Mouse (Mus musculus) neural tube, embryonic 14.5 days (tissue): ENCODE data around the gene Rps16. TPM values are rescaled to one million over a fixed set of nuclear protein-coding genes. Genes with fewer than 3 reads are reported as not detected.

Experiments
- ATAC-seq: fragments of 200-750 bp; cut with Nextera tagmentation; 2 replicates; pipeline ENCODE4 v1.8.0; 2017; ENCODE audit warnings: low read depth, mild to moderate bottlenecking, moderate TSS enrichment, moderate library complexity
- H3K27ac ChIP-seq: fragments of 300-500 bp; sonication (generic); 2 replicates; pipeline ENCODE4 v1.5.1; 2014; ENCODE audit warnings: low read depth, mild to moderate bottlenecking, control low read depth, low read length, moderate library complexity, mixed read lengths
- H3K27me3 ChIP-seq: fragments of 300-500 bp; sonication (generic); 2 replicates; pipeline ENCODE4 v1.6.1; 2014; ENCODE audit warnings: low read length; ENCODE audit not compliant: control insufficient read depth, insufficient read depth
- H3K36me3 ChIP-seq: fragments of 300-500 bp; sonication (generic); 2 replicates; pipeline ENCODE4 v1.6.1; 2014; ENCODE audit warnings: low read length, mixed read lengths; ENCODE audit not compliant: control insufficient read depth, insufficient read depth
- H3K4me1 ChIP-seq: fragments of 300-500 bp; sonication (generic); 2 replicates; pipeline ENCODE4 v1.6.1; 2014; ENCODE audit warnings: low read length; ENCODE audit not compliant: control insufficient read depth, insufficient read depth
- H3K4me2 ChIP-seq: fragments of 300-500 bp; sonication (generic); 2 replicates; pipeline ENCODE4 v1.6.1; 2014; ENCODE audit warnings: mild to moderate bottlenecking, low read depth, low read length, control low read depth
- H3K4me3 ChIP-seq: fragments of 300-500 bp; sonication (generic); 2 replicates; pipeline ENCODE4 v1.5.1; 2014; ENCODE audit warnings: low read depth, low read length, control low read depth, mixed read lengths
- H3K9ac ChIP-seq: fragments of 300-500 bp; sonication (generic); replicated peaks from 2 replicates; pipeline ENCODE4 v1.6.1; 2014; ENCODE audit warnings: low read depth, mild to moderate bottlenecking, control low read depth, low read length, mixed read lengths
- H3K9me3 ChIP-seq: fragments of 300-500 bp; sonication (generic); 2 replicates; pipeline ENCODE4 v1.6.1; 2016; ENCODE audit warnings: low read length; ENCODE audit not compliant: control insufficient read depth
- WGBS: fragments of 180-500 bp; shearing (Covaris S2); extraction: QIAGEN DNeasy Blood & Tissue Kit; methylation state at CpG from one replicate; pipeline ENCODE4 v1.1.7; 2014; 5-methylcytosine and 5-hydroxymethylcytosine counted together
- polyA plus RNA-seq: library from polyadenylated mRNA; unstranded; fragments of >200 nt; fragmentation: Nextera tagmentation; extraction: Ambion mirVana; gene quantifications from 2 replicates; pipeline ENCODE4 v1.2.1, GENCODE M21; 2014

The Rps16 gene
- polyA plus RNA-seq, 1 experiment from 2014 or later = 498 TPM

- Histone ChIP-seq H3K9me3 (no peaks in the 10 kb centered on the region), H3K9ac (no peak overlapping the region), H3K36me3 (no peaks in the 10 kb centered on the region), H3K27me3 (no peaks in the 10 kb centered on the region), H3K4me2 (peak overlapping the region; percentile 87), H3K4me1 (peaks cover 11% of the 10 kb centered on the region), H3K4me3 (peak overlapping the region; percentile 93), H3K27ac (peak overlapping the region; percentile 82)
- ATAC-seq = peak; percentile 1; the same call in 1 of the 2 replicates
- WGBS = 76% methylated on average over 19 of the region's 19 CpGs
Measured at GRCm38 (mm10) chr7:28339213-28339917, 11.1 kb upstream of the Rps16 start.

- Histone ChIP-seq H3K4me1 (peaks cover 11% of the 10 kb centered on the region), H3K4me2 (no peak overlapping the region), H3K27ac (no peak overlapping the region), H3K9ac (no peak overlapping the region), H3K4me3 (no peak overlapping the region), H3K27me3 (no peaks in the 10 kb centered on the region), H3K9me3 (no peaks in the 10 kb centered on the region), H3K36me3 (no peaks in the 10 kb centered on the region)
- no peak for ATAC-seq
- 19% methylated on average over 7 of the region's 7 CpGs for WGBS
Measured at GRCm38 (mm10) chr7:28341381-28341780, 9.1 kb upstream of the Rps16 start.

GRCm38 (mm10) chr7:28344637-28345036 is 5.8 kb upstream of the Rps16 start:
- WGBS = 5% methylated on average over 4 of the region's 4 CpGs
- H3K27me3 ChIP-seq = no peaks in the 10 kb centered on the region
- no peak overlapping the region for H3K4me2 ChIP-seq
- H3K4me3 ChIP-seq = no peak overlapping the region
- H3K27ac ChIP-seq = no peak overlapping the region
- no peak for ATAC-seq
- H3K4me1 ChIP-seq = peaks cover 4% of the 10 kb centered on the region
- H3K9me3 ChIP-seq = no peaks in the 10 kb centered on the region
- no peaks in the 10 kb centered on the region for H3K36me3 ChIP-seq
- no peak overlapping the region for H3K9ac ChIP-seq

GRCm38 (mm10) chr7:28347746-28348145 is 2.7 kb upstream of the Rps16 start:
- no peaks in the 10 kb centered on the region; the same call in 1 of the 2 replicates for H3K36me3 ChIP-seq
- 87% methylated on average over 3 of the region's 3 CpGs for WGBS

GRCm38 (mm10) chr7:28348601-28349000 is 1.9 kb upstream of the Rps16 start:
- Histone ChIP-seq H3K4me2 (no peak overlapping the region), H3K9me3 (no peaks in the 10 kb centered on the region), H3K36me3 (peaks cover 5% of the 10 kb centered on the region), H3K4me1 (peaks cover 15% of the 10 kb centered on the region), H3K27ac (no peak overlapping the region), H3K27me3 (no peaks in the 10 kb centered on the region), H3K9ac (no peak overlapping the region), H3K4me3 (no peak overlapping the region)
- no peak for ATAC-seq
- 91% methylated on average over 7 of the region's 7 CpGs for WGBS

More at GRCm38 (mm10) chr7:28347746-28348145, 2.7 kb upstream of the Rps16 start:
- no peak overlapping the region for H3K4me2 ChIP-seq
- no peak overlapping the region for H3K4me3 ChIP-seq
- no peak for ATAC-seq
- H3K27ac ChIP-seq = no peak overlapping the region
- no peaks in the 10 kb centered on the region for H3K27me3 ChIP-seq
- H3K4me1 ChIP-seq = peaks cover 15% of the 10 kb centered on the region
- no peak overlapping the region for H3K9ac ChIP-seq
- H3K9me3 ChIP-seq = no peaks in the 10 kb centered on the region

- no peak for ATAC-seq
- WGBS = 50% methylated on average over 4 of the region's 4 CpGs
- no peak overlapping the region for H3K27ac ChIP-seq
Measured at GRCm38 (mm10) chr7:28351676-28352191, 1.3 kb downstream of the Rps16 start.

GRCm38 (mm10) chr7:28353267-28353666 is 2.8 kb downstream of the Rps16 start:
- no peak overlapping the region for H3K4me2 ChIP-seq
- no peaks in the 10 kb centered on the region for H3K9me3 ChIP-seq
- 95% methylated on average over 2 of the region's 2 CpGs for WGBS
- no peak overlapping the region for H3K4me3 ChIP-seq
- peaks cover 15% of the 10 kb centered on the region for H3K4me1 ChIP-seq
- H3K27me3 ChIP-seq = no peaks in the 10 kb centered on the region
- peaks cover 16% of the 10 kb centered on the region for H3K36me3 ChIP-seq
- no peak overlapping the region for H3K9ac ChIP-seq
- ATAC-seq = no peak
- H3K27ac ChIP-seq = no peak overlapping the region

More at GRCm38 (mm10) chr7:28351676-28352191, 1.3 kb downstream of the Rps16 start:
- Histone ChIP-seq H3K4me3 (peak overlapping the region; percentile 67), H3K36me3 (peaks cover 16% of the 10 kb centered on the region), H3K9ac (peak overlapping the region; percentile 94; the same call in 1 of the 2 replicates), H3K4me2 (peak overlapping the region; percentile 71), H3K27me3 (no peaks in the 10 kb centered on the region), H3K9me3 (no peaks in the 10 kb centered on the region), H3K4me1 (peaks cover 15% of the 10 kb centered on the region)

- H3K27me3 ChIP-seq = no peaks in the 10 kb centered on the region
- peaks cover 16% of the 10 kb centered on the region for H3K36me3 ChIP-seq
- peaks cover 15% of the 10 kb centered on the region for H3K4me1 ChIP-seq
- no peak overlapping the region for H3K27ac ChIP-seq
- no peaks in the 10 kb centered on the region for H3K9me3 ChIP-seq
- H3K4me3 ChIP-seq = no peak overlapping the region
- no peak overlapping the region for H3K9ac ChIP-seq
- H3K4me2 ChIP-seq = no peak overlapping the region
- no peak for ATAC-seq
- WGBS = 88% methylated on average over 3 of the region's 3 CpGs
Measured at GRCm38 (mm10) chr7:28354113-28354581, 3.7 kb downstream of the Rps16 start.

- WGBS = 88% methylated on average over 3 of the region's 3 CpGs
- Histone ChIP-seq H3K4me2 (no peak overlapping the region), H3K36me3 (peaks cover 16% of the 10 kb centered on the region), H3K27me3 (no peaks in the 10 kb centered on the region), H3K27ac (no peak overlapping the region), H3K4me3 (no peak overlapping the region), H3K9me3 (no peaks in the 10 kb centered on the region), H3K4me1 (peaks cover 12% of the 10 kb centered on the region), H3K9ac (no peak overlapping the region)
- ATAC-seq = no peak
Measured at GRCm38 (mm10) chr7:28354596-28354995, 4.1 kb downstream of the Rps16 start.
